Mouse (Mus musculus) E14TG2a.4 (cell line): ENCODE measurements around the gene Defb23.

Source experiments
- CTCF ChIP-seq: conservative IDR thresholded peaks from 2 replicates; pipeline ENCODE4 v1.5.1; 2014; ENCODE audit warnings: low read length
- POU5F1 ChIP-seq: IDR thresholded peaks from 2 replicates; pipeline ENCODE4 v1.6.1; 2014; ENCODE audit warnings: low read length, borderline replicate concordance

- no peak for TF ChIP-seq POU5F1
- TF ChIP-seq CTCF: no peak
Measured at GRCm38 (mm10) chr2:152411471-152411870, 52.9 kb downstream of the Defb23 start.
